Mouse (Mus musculus): Measurements from ENCODE around the gene Cym. TPM values are rescaled to one million over a fixed set of nuclear protein-coding genes. Genes with fewer than 3 reads are reported as not detected.

Cym gene
- polyA plus RNA-seq, 1 experiment from 2014 or later, result 0.17 TPM

DNA sequence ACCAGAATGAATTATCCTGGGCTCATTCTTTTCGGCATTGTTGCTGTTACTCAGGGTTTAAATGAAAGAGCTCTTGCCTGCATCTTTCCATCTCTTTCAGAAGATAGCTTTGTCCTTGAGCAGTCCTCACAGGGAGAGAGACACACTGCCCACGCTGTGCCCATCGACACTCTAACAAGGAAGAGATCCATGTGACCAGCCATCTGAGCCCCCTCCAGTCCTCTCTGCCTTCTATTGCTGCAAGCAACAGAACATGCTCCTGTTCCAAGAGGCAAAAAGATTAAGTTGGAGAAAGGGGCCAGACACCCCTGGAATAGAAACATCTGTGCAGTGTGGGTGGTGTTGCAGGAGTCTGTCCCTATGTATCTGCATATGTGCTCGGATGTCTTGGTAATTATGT is 34.5 kb downstream of the Cym start:
- no peak overlapping the region for H3K27ac ChIP-seq
- no peak overlapping the region for H3K4me2 ChIP-seq
- WGBS, result 84% methylated on average over 4 of the region's 4 CpGs
- no peaks in the 10 kb centered on the region for H3K4me1 ChIP-seq
- ATAC-seq (replicated peaks; ENCODE audit: low FRiP score), result no peak
- H3K4me3 ChIP-seq (replicated peaks), result no peak overlapping the region
- H3K9me3 ChIP-seq (replicated peaks), result no peaks in the 10 kb centered on the region
- no peaks in the 10 kb centered on the region for H3K36me3 ChIP-seq
- no peaks in the 10 kb centered on the region for H3K27me3 ChIP-seq
- H3K9ac ChIP-seq, result no peak overlapping the region

DNA sequence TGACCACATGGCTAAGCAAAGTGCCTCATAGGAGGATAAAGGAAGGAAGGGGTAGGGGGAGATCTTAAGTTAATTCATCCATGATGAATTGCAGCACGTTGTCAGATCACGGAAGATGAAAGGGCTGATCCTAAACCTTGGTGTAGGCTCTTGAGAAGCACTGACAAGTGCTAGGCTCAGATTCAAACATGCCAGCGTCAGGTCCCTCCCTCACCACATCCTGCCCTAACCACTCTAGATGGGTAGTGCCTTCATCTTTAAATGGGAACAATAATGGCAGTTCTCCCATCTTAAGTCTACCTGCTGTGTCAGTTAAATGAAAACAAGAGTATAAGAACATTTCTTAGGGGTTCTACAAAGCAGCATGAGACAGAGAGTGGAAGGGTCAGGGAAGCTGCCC is 35.9 kb downstream of the Cym start:
- H3K9ac ChIP-seq, result no peak overlapping the region
- no peaks in the 10 kb centered on the region for H3K9me3 ChIP-seq (replicated peaks)
- H3K4me1 ChIP-seq, result no peaks in the 10 kb centered on the region
- H3K36me3 ChIP-seq, result no peaks in the 10 kb centered on the region
- no peaks in the 10 kb centered on the region for H3K27me3 ChIP-seq
- no peak overlapping the region for H3K4me3 ChIP-seq (replicated peaks)
- WGBS, result 84% methylated on average over 3 of the region's 3 CpGs
- no peak overlapping the region for H3K4me2 ChIP-seq
- no peak overlapping the region for H3K27ac ChIP-seq
- ATAC-seq (replicated peaks; ENCODE audit: low FRiP score), result no peak

DNA sequence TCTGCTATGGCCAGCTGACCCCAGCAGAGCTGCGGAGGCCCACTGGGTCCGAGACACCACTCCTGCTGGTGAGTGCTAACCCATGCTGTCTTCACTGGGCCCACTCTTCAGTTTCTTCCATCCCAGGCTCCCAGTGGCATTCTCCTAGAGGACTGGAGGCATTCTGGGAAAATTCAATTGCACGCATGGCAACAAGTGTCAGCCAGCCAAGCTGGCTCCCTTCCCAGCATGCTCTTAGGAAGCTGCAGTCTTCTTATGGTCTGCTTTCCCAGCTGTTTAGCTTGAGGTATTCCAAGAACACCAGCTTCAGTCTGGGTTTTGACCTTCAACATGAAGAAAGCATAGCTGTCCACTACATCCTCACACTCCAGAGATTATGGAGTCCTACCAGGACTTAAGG is 38.4 kb downstream of the Cym start:
- Histone ChIP-seq H3K27me3 (no peaks in the 10 kb centered on the region), H3K4me2 (no peak overlapping the region), H3K36me3 (no peaks in the 10 kb centered on the region), H3K4me1 (no peaks in the 10 kb centered on the region), H3K27ac (no peak overlapping the region), H3K9me3 (replicated peaks) (no peaks in the 10 kb centered on the region), H3K9ac (no peak overlapping the region), H3K4me3 (replicated peaks) (no peak overlapping the region)
- no peak for ATAC-seq (replicated peaks; ENCODE audit: low FRiP score)
- 78% methylated on average over 3 of the region's 3 CpGs for WGBS

DNA sequence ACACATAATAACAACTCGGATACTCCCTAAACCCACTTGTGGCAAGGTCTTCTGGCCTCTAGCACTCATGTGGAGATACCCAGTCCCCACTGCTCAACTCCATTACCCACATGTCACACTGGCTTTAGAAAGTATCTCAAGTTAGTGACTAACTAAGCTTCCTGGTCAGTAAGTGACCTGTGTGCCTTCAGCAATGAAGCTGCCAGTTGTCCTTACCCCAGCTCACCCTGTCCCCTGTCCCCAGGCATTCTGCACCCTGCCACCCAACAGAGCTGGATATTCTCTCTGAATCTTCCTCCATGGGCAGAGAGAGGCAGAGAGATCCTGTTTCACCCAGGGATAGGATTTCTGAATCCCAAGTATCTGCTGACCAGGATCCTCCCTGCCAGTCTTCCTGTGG is 38.8 kb downstream of the Cym start, which contains the start of gene Kcna10:
Gene Kcna10, plus strand, starts transcription at position 301 of the 400 bp plus-strand sequence.
- no peaks in the 10 kb centered on the region for H3K36me3 ChIP-seq
- H3K4me1 ChIP-seq, result no peaks in the 10 kb centered on the region
- H3K27me3 ChIP-seq, result no peaks in the 10 kb centered on the region
- no peak within 1 kb of the TSS for H3K4me3 ChIP-seq (replicated peaks)
- WGBS, result 83% methylated on average over 1 of the region's 1 CpGs
- H3K9ac ChIP-seq, result no peak within 1 kb of the TSS
- H3K27ac ChIP-seq, result no peak within 1 kb of the TSS
- ATAC-seq (replicated peaks; ENCODE audit: low FRiP score), result no peak
- H3K4me2 ChIP-seq, result no peak within 1 kb of the TSS
- H3K9me3 ChIP-seq (replicated peaks), result no peaks in the 10 kb centered on the region

DNA sequence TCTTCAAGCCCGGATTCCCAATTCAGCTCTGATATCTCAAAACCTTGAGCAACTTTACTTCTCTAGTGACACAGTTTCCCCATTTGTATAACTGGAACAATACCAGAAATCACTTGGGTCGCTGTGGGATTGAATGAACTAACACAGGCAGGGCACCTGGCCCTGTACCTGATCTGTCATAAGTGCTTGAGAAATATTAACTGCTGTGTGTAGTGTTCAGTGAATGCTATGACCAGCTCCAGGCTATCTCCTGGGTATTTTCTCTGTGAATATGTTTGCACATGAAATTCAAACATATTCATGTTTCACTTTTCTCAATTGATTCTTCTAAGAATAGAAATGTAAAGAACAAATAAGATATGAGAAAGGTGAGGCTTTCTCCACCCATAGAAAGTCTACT is 40.7 kb downstream of the Cym start:
- H3K27ac ChIP-seq, result no peak overlapping the region
- H3K9me3 ChIP-seq (replicated peaks), result no peaks in the 10 kb centered on the region
- no peak overlapping the region for H3K9ac ChIP-seq
- 91% methylated on average over 2 of the region's 2 CpGs for WGBS
- no peak overlapping the region for H3K4me2 ChIP-seq
- H3K27me3 ChIP-seq, result no peaks in the 10 kb centered on the region
- H3K4me1 ChIP-seq, result no peaks in the 10 kb centered on the region
- ATAC-seq (replicated peaks; ENCODE audit: low FRiP score), result no peak
- no peak overlapping the region for H3K4me3 ChIP-seq (replicated peaks)
- H3K36me3 ChIP-seq, result no peaks in the 10 kb centered on the region

DNA sequence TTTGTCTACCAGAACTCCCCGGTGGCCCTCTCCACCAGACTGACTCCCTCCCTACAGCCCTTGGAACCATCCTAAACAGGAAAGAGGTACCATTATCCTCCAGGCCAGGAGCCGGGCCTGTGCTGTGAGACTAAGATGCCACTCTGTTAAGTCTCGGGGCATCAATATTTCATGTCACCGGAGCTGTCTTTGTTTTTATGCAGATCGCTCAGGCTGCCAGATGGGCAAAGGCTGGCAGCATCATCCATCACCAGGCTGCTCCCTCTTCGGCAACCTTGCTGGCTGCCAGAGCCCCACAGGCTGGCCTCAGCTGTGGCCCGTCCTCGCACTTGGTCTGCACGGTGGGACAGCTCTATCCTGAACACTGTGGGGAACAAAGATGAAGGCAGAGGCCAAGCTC is 45.0 kb downstream of the Cym start:
- Histone ChIP-seq H3K27ac (no peak overlapping the region), H3K9me3 (replicated peaks) (no peaks in the 10 kb centered on the region), H3K36me3 (no peaks in the 10 kb centered on the region), H3K4me2 (no peak overlapping the region), H3K27me3 (no peaks in the 10 kb centered on the region), H3K4me1 (no peaks in the 10 kb centered on the region), H3K4me3 (replicated peaks) (no peak overlapping the region), H3K9ac (no peak overlapping the region)
- 54% methylated on average over 9 of the region's 9 CpGs for WGBS
- ATAC-seq (replicated peaks; ENCODE audit: low FRiP score), result no peak

DNA sequence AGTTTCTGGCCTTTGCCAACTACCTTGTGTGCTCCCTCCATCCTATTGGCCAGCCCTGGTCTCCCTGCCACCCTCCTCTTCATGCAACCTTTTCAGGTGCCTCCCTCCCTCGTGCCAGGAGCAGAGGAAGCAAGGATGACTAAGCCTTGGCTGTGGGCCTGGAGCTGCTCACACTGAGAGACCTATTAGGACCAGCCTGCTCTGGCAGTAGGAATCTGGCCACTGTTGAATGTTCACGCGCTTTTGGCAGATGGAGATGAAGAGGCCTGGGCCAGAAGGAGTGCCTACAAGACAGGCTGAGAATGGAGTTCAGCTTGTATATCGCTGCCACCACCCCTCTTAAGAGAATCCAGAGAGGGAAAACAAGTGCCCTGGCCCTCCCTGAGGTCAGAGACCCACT is 46.0 kb downstream of the Cym start:
- no peak overlapping the region for H3K9ac ChIP-seq
- H3K9me3 ChIP-seq (replicated peaks), result no peaks in the 10 kb centered on the region
- H3K27me3 ChIP-seq, result no peaks in the 10 kb centered on the region
- no peaks in the 10 kb centered on the region for H3K36me3 ChIP-seq
- H3K4me1 ChIP-seq, result no peaks in the 10 kb centered on the region
- ATAC-seq (replicated peaks; ENCODE audit: low FRiP score), result no peak
- 68% methylated on average over 4 of the region's 4 CpGs for WGBS
- H3K4me3 ChIP-seq (replicated peaks), result no peak overlapping the region
- no peak overlapping the region for H3K4me2 ChIP-seq
- H3K27ac ChIP-seq, result no peak overlapping the region

DNA sequence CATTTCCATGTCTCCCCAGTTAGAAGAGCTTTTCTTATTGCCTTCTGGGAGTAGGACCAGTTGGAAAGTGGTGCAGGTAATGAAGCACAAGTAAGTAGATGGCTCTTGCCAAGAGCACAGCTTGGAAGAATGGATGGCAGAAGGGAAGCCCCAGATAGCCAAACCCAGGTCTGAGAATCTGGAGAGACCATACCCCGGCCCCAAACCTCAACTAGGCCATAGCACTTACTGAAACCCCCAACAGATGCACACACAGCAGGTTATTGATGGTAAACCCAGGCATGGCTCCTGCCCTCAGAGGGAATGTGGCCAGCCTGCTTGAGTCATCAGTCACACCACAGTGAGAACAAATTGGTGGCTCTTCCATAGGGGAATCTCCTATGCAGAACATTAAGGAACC is 49.0 kb downstream of the Cym start:
- Histone ChIP-seq H3K36me3 (no peaks in the 10 kb centered on the region), H3K4me2 (no peak overlapping the region), H3K27me3 (no peaks in the 10 kb centered on the region), H3K27ac (no peak overlapping the region), H3K9ac (no peak overlapping the region), H3K9me3 (replicated peaks) (no peaks in the 10 kb centered on the region), H3K4me1 (no peaks in the 10 kb centered on the region), H3K4me3 (replicated peaks) (no peak overlapping the region)
- no peak for ATAC-seq (replicated peaks; ENCODE audit: low FRiP score)
- WGBS, result 90% methylated on average over 1 of the region's 1 CpGs

DNA sequence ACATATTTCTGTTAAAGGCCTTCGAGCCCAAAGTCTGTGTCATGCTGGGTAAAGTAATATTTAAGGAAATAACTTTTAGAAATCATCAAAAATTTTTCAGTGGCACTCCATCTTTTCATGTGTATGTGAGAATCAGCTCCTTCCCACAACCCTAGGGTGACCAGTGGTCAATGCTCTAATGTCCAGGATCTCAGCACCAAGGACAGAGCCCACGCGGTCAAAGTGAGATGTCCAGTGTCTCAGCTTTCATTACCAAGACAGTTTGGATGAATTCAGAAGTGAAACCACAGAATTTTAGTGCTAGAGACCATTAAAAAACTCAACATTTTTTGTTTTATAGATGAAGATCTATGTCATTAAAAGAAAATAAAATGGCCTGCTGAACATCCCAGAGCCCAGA is 49.6 kb downstream of the Cym start:
- 63% methylated on average over 3 of the region's 3 CpGs for WGBS
- Histone ChIP-seq H3K36me3 (no peaks in the 10 kb centered on the region), H3K4me1 (no peaks in the 10 kb centered on the region), H3K27me3 (no peaks in the 10 kb centered on the region), H3K4me2 (no peak overlapping the region), H3K4me3 (replicated peaks) (no peak overlapping the region), H3K27ac (no peak overlapping the region), H3K9ac (no peak overlapping the region), H3K9me3 (replicated peaks) (no peaks in the 10 kb centered on the region)
- no peak for ATAC-seq (replicated peaks; ENCODE audit: low FRiP score)

DNA sequence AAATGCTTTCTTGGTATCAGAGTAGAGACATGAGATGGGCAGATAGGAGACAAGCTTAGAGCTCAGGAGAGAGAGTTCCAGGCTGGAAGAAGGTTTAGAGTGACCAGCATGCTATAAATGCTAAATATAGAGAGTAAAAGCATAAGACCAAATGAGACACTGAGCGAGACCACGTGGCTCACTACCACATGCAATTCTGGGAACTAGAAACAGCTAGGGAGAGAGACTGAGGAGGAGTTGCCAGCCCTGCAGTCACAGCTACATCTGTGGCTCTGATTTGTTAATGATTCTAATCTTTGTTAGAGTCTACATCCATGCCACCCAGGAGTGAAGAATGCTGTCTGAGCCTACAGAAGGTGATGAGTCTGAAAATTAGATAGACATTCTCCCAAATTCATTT is 52.0 kb downstream of the Cym start:
- no peak for ATAC-seq (replicated peaks; ENCODE audit: low FRiP score)

DNA sequence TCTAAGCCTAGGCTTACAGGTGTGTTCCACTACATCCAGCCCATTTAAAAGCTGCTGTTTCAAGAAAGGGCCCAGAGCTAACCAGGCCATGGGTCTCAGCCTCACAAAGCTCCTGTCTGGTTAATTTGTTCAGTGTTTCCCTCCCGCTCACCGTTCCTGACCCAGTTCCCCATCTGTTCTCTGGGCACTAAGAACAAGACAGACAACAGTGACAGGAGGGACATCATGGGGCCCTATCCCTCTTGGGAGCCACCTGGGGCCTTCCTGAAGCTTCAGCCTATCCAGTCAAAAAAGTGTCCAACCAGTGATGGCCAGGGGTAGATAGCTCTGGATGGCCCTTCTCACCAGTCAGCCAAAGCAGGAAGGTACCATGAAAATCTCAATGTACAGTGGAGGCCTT is 58.8 kb downstream of the Cym start:
- no peaks in the 10 kb centered on the region for H3K36me3 ChIP-seq
- no peak overlapping the region for H3K4me2 ChIP-seq
- WGBS, result 92% methylated on average over 2 of the region's 2 CpGs
- ATAC-seq (replicated peaks; ENCODE audit: low FRiP score), result no peak
- H3K4me3 ChIP-seq (replicated peaks), result no peak overlapping the region
- H3K27me3 ChIP-seq, result peaks cover 15% of the 10 kb centered on the region; the same call in 1 of the 2 replicates
- no peak overlapping the region for H3K27ac ChIP-seq
- no peaks in the 10 kb centered on the region for H3K9me3 ChIP-seq (replicated peaks)
- no peak overlapping the region for H3K9ac ChIP-seq
- peaks cover 3% of the 10 kb centered on the region; the same call in 1 of the 2 replicates for H3K4me1 ChIP-seq

More for the DNA sequence above, 52.0 kb downstream of the Cym start:
- Histone ChIP-seq H3K27ac (no peak overlapping the region), H3K4me3 (replicated peaks) (no peak overlapping the region), H3K4me2 (no peak overlapping the region), H3K36me3 (no peaks in the 10 kb centered on the region), H3K4me1 (no peaks in the 10 kb centered on the region), H3K9me3 (replicated peaks) (no peaks in the 10 kb centered on the region), H3K9ac (no peak overlapping the region), H3K27me3 (no peaks in the 10 kb centered on the region)
- WGBS, result 75% methylated on average over 2 of the region's 2 CpGs

Measured in kidney, embryonic 15.5 days (tissue).